Comparison of ENCODE assay signal across 10 mouse cellular contexts in the genomic region with DNA sequence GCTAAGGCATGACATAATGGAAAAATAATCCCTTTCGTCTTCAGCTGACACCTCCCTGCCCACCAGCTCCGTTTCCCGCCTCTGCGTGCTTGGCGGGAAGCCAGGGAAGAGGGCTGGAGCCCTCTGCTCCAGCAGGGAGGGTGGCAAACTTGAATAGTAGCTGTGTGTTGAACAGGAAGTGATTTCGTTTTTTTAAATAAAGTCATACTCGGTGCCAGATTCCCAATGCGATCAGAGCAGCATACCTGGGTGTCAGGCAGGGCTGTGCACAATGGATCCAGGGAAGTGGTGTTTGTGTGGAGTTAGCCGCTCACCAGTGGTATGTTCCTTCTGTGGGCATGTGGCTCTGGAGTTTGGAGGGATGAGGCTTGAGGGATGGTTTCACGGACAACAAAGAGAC.
A peak's percentile ranks its signal among the peaks of the same experiment; 100 is the strongest.
DNase-seq lines count a peak whose midpoint lies in the region; ATAC-seq and TF ChIP-seq lines count a peak whose summit lies in the region.
"Had no signal": no experiment of that assay in that cellular context is flagged by ENCODE, and none has a peak within 500 bp of the region (broad histone marks: within the 10 kb centered on the region; RNA-seq: fewer than 3 reads in every experiment).

No protein-coding gene starts in this region.

- no peak overlapping the region for H3K4me2 ChIP-seq in liver, embryonic 11.5 days
- H3K4me2 ChIP-seq: limb, embryonic 15.5 days had no signal

- H3K4me1 ChIP-seq in liver, embryonic 11.5 days (replicated peaks; ENCODE audit: control insufficient read depth, insufficient read depth, low read length) = no peaks in the 10 kb centered on the region

- DNase-seq in embryo, embryonic 10.5 days (ENCODE audit: low spot score) = peak; percentile 9
- DNase-seq in embryo, embryonic 10 days (ENCODE audit: low spot score) = no peak
- DNase-seq in layer of hippocampus, adult 2 months (ENCODE audit: low spot score in 2 of 2) = no peak
- no peak for DNase-seq in layer of hippocampus, adult 9-11 months
- DNase-seq in brain, embryonic 14.5 days (ENCODE audit: low read depth) = peak; percentile 79
- no peak for DNase-seq in liver, embryonic 11.5 days (ENCODE audit: low spot score)
- no peak for DNase-seq in B cell, adult 2 months
- DNase-seq: gastrocnemius, postnatal 14 days had no signal

- no peaks in the 10 kb centered on the region for H3K27me3 ChIP-seq in liver, embryonic 11.5 days (replicated peaks; ENCODE audit: control insufficient read depth, insufficient read depth, low read length)
- H3K27me3 ChIP-seq: limb, embryonic 15.5 days had no signal

- H3K9me3 ChIP-seq in liver, embryonic 11.5 days (ENCODE audit: control insufficient read depth, low read length) = no peaks in the 10 kb centered on the region
- H3K9me3 ChIP-seq: limb, embryonic 15.5 days had no signal

- H3K36me3 ChIP-seq in liver, embryonic 11.5 days (ENCODE audit: control insufficient read depth, insufficient read depth, low read length) = no peaks in the 10 kb centered on the region
- H3K36me3 ChIP-seq: limb, embryonic 15.5 days had no signal

- no peak overlapping the region for H3K9ac ChIP-seq in liver, embryonic 11.5 days (ENCODE audit: low read depth, low read length)
- H3K9ac ChIP-seq: limb, embryonic 15.5 days had no signal

- no peak for TF ChIP-seq CTCF in layer of hippocampus, adult 2 months (conservative IDR thresholded peaks at IDR 0.05)
- TF ChIP-seq CTCF in brain, embryonic 14.5 days (IDR thresholded peaks at IDR 0.05; ENCODE audit: borderline replicate concordance, extremely low read depth, insufficient read depth, insufficient read length) = no peak

- H3K27ac ChIP-seq in layer of hippocampus, adult 2 months = peak overlapping the region; percentile 41; the same call in 1 of the 2 replicates
- no peak overlapping the region for H3K27ac ChIP-seq in liver, embryonic 11.5 days (ENCODE audit: low read depth, low read length)
- H3K27ac ChIP-seq: limb, embryonic 15.5 days had no signal

- WGBS in liver, embryonic 11.5 days = 65% methylated on average over 10 of the region's 10 CpGs

- ATAC-seq in megakaryocyte-erythroid progenitor cell, adult 5-6 weeks (replicated peaks; ENCODE audit: low FRiP score, low TSS enrichment, poor library complexity, severe bottlenecking) = 0 out of 2 replicates have a peak, but pooled peaks have one; percentile 18
- no peak for ATAC-seq in liver, embryonic 11.5 days (replicated peaks; ENCODE audit: low FRiP score)

- TF ChIP-seq POLR2A in brain, embryonic 14.5 days (IDR thresholded peaks at IDR 0.05; ENCODE audit: borderline replicate concordance, extremely low read depth, insufficient read depth, insufficient read length, poor library complexity, severe bottlenecking) = no peak

- H3K4me3 ChIP-seq in layer of hippocampus, adult 2 months = no peak overlapping the region
- no peak overlapping the region for H3K4me3 ChIP-seq in liver, embryonic 11.5 days (ENCODE audit: low read depth, low read length)
- H3K4me3 ChIP-seq: limb, embryonic 15.5 days had no signal

Comparison
In these comparisons a context has a peak if more than half of its experiments do, and no peak if none do; other contexts are left out.
1. DNase-seq: peak in embryo, embryonic 10.5 days (single experiment) and brain, embryonic 14.5 days (single experiment); none in embryo, embryonic 10 days (single experiment), layer of hippocampus, adult 2 months (0 of 2), layer of hippocampus, adult 9-11 months (single experiment), liver, embryonic 11.5 days (single experiment) and B cell, adult 2 months (0 of 2).